Mouse (Mus musculus): ENCODE data around the gene Rgs11. TPM values are rescaled to one million over a fixed set of nuclear protein-coding genes. Genes with fewer than 3 reads are reported as not detected.

Rgs11 gene
- polyA plus RNA-seq, 1 experiment from 2014 or later, result 11.7 TPM

GRCm38 (mm10) chr17:26232863-26233262 is 30.1 kb downstream of the Rgs11 start:
- Histone ChIP-seq H3K4me2 (no peak overlapping the region), H3K9ac (no peak overlapping the region), H3K9me3 (no peaks in the 10 kb centered on the region), H3K4me3 (no peak overlapping the region), H3K27me3 (no peaks in the 10 kb centered on the region), H3K4me1 (no peaks in the 10 kb centered on the region), H3K36me3 (no peaks in the 10 kb centered on the region), H3K27ac (no peak overlapping the region)
- WGBS, result 71% methylated on average over 8 of the region's 8 CpGs
- ATAC-seq (ENCODE audit: borderline replicate concordance, extremely low read depth, low FRiP score, low TSS enrichment), result no peak

- H3K27me3 ChIP-seq, result no peaks in the 10 kb centered on the region
- no peaks in the 10 kb centered on the region for H3K36me3 ChIP-seq
- no peak for ATAC-seq (ENCODE audit: borderline replicate concordance, extremely low read depth, low FRiP score, low TSS enrichment)
- no peaks in the 10 kb centered on the region for H3K9me3 ChIP-seq
- no peak overlapping the region for H3K27ac ChIP-seq
- no peaks in the 10 kb centered on the region for H3K4me1 ChIP-seq
- 84% methylated on average over 8 of the region's 8 CpGs for WGBS
- H3K4me2 ChIP-seq, result no peak overlapping the region
- H3K9ac ChIP-seq, result no peak overlapping the region
- no peak overlapping the region for H3K4me3 ChIP-seq
Measured at GRCm38 (mm10) chr17:26234386-26234785, 31.6 kb downstream of the Rgs11 start.

GRCm38 (mm10) chr17:26235077-26235815 is 32.5 kb downstream of the Rgs11 start:
- Histone ChIP-seq H3K36me3 (no peaks in the 10 kb centered on the region), H3K27ac (no peak overlapping the region), H3K4me1 (no peaks in the 10 kb centered on the region), H3K27me3 (no peaks in the 10 kb centered on the region), H3K4me3 (no peak overlapping the region), H3K4me2 (no peak overlapping the region), H3K9me3 (no peaks in the 10 kb centered on the region), H3K9ac (no peak overlapping the region)
- ATAC-seq (ENCODE audit: borderline replicate concordance, extremely low read depth, low FRiP score, low TSS enrichment), result no peak
- 58% methylated on average over 13 of the region's 13 CpGs for WGBS

- Histone ChIP-seq H3K4me2 (no peak overlapping the region), H3K4me1 (no peaks in the 10 kb centered on the region), H3K36me3 (no peaks in the 10 kb centered on the region), H3K9ac (no peak overlapping the region), H3K27ac (no peak overlapping the region), H3K9me3 (no peaks in the 10 kb centered on the region), H3K4me3 (no peak overlapping the region), H3K27me3 (no peaks in the 10 kb centered on the region)
- ATAC-seq (ENCODE audit: borderline replicate concordance, extremely low read depth, low FRiP score, low TSS enrichment), result no peak
- WGBS, result 79% methylated on average over 10 of the region's 10 CpGs
Measured at GRCm38 (mm10) chr17:26237667-26238066, 34.9 kb downstream of the Rgs11 start.

GRCm38 (mm10) chr17:26239551-26239950 is 36.8 kb downstream of the Rgs11 start:
- H3K27ac ChIP-seq, result no peak overlapping the region
- no peaks in the 10 kb centered on the region for H3K27me3 ChIP-seq
- no peaks in the 10 kb centered on the region for H3K9me3 ChIP-seq
- H3K4me1 ChIP-seq, result peaks cover 11% of the 10 kb centered on the region; the same call in 1 of the 2 replicates
- WGBS, result 63% methylated on average over 2 of the region's 2 CpGs
- ATAC-seq (ENCODE audit: borderline replicate concordance, extremely low read depth, low FRiP score, low TSS enrichment), result no peak
- no peak overlapping the region for H3K4me3 ChIP-seq
- no peak overlapping the region for H3K4me2 ChIP-seq
- no peaks in the 10 kb centered on the region for H3K36me3 ChIP-seq
- no peak overlapping the region for H3K9ac ChIP-seq

- no peak overlapping the region for H3K9ac ChIP-seq
- H3K36me3 ChIP-seq, result no peaks in the 10 kb centered on the region
- no peaks in the 10 kb centered on the region for H3K27me3 ChIP-seq
- H3K4me3 ChIP-seq, result no peak overlapping the region
- no peak for ATAC-seq (ENCODE audit: borderline replicate concordance, extremely low read depth, low FRiP score, low TSS enrichment)
- no peak overlapping the region for H3K27ac ChIP-seq
- no peak overlapping the region for H3K4me2 ChIP-seq
- no peaks in the 10 kb centered on the region for H3K9me3 ChIP-seq
- H3K4me1 ChIP-seq, result peaks cover 14% of the 10 kb centered on the region; the same call in 1 of the 2 replicates
- 70% methylated on average over 6 of the region's 6 CpGs for WGBS
Measured at GRCm38 (mm10) chr17:26240120-26240790, 37.5 kb downstream of the Rgs11 start.

GRCm38 (mm10) chr17:26240990-26241389 is 38.2 kb downstream of the Rgs11 start:
- no peak overlapping the region for H3K4me2 ChIP-seq
- H3K4me1 ChIP-seq, result peaks cover 14% of the 10 kb centered on the region; the same call in 1 of the 2 replicates
- H3K27me3 ChIP-seq, result no peaks in the 10 kb centered on the region
- no peak overlapping the region for H3K27ac ChIP-seq
- no peaks in the 10 kb centered on the region for H3K9me3 ChIP-seq
- no peak for ATAC-seq (ENCODE audit: borderline replicate concordance, extremely low read depth, low FRiP score, low TSS enrichment)
- 79% methylated on average over 6 of the region's 6 CpGs for WGBS
- H3K9ac ChIP-seq, result no peak overlapping the region
- H3K36me3 ChIP-seq, result no peaks in the 10 kb centered on the region
- no peak overlapping the region for H3K4me3 ChIP-seq

GRCm38 (mm10) chr17:26243471-26244100 is 40.8 kb downstream of the Rgs11 start:
- Histone ChIP-seq H3K27me3 (no peaks in the 10 kb centered on the region), H3K9me3 (no peaks in the 10 kb centered on the region), H3K36me3 (no peaks in the 10 kb centered on the region), H3K27ac (peak overlapping the region; percentile 77), H3K4me1 (peaks cover 14% of the 10 kb centered on the region; the same call in 1 of the 2 replicates), H3K4me3 (peak overlapping the region; percentile 79), H3K4me2 (peak overlapping the region; percentile 86), H3K9ac (peak overlapping the region; percentile 72)
- ATAC-seq (ENCODE audit: borderline replicate concordance, extremely low read depth, low FRiP score, low TSS enrichment), result peak; percentile 86
- WGBS, result 1% methylated on average over 32 of the region's 32 CpGs

GRCm38 (mm10) chr17:26244101-26244841 is 41.5 kb downstream of the Rgs11 start, which contains the start of gene Fam234a:
Gene Fam234a (minus strand): TSS chr17:26244242.
- H3K27ac ChIP-seq, result peak within 1 kb of the TSS; percentile 77
- peak within 1 kb of the TSS; percentile 79 for H3K4me3 ChIP-seq
- no peaks in the 10 kb centered on the region for H3K9me3 ChIP-seq
- peaks cover 14% of the 10 kb centered on the region; the same call in 1 of the 2 replicates for H3K4me1 ChIP-seq
- H3K4me2 ChIP-seq, result peak within 1 kb of the TSS; percentile 86
- H3K27me3 ChIP-seq, result no peaks in the 10 kb centered on the region
- H3K36me3 ChIP-seq, result no peaks in the 10 kb centered on the region
- WGBS, result 8% methylated on average over 29 of the region's 33 CpGs
- H3K9ac ChIP-seq, result peak within 1 kb of the TSS; percentile 72
- ATAC-seq (ENCODE audit: borderline replicate concordance, extremely low read depth, low FRiP score, low TSS enrichment), result peak; percentile 98

- no peak for ATAC-seq (ENCODE audit: borderline replicate concordance, extremely low read depth, low FRiP score, low TSS enrichment)
- Histone ChIP-seq H3K4me1 (peaks cover 14% of the 10 kb centered on the region), H3K27me3 (no peaks in the 10 kb centered on the region), H3K9me3 (no peaks in the 10 kb centered on the region), H3K4me3 (peak overlapping the region; percentile 96), H3K4me2 (peak overlapping the region; percentile 70), H3K9ac (no peak overlapping the region), H3K36me3 (peaks cover 10% of the 10 kb centered on the region), H3K27ac (peak overlapping the region; percentile 98)
- 48% methylated on average over 4 of the region's 4 CpGs for WGBS
Measured at GRCm38 (mm10) chr17:26251886-26252538, 49.3 kb downstream of the Rgs11 start.

Data from lung, embryonic 15.5 days (tissue).